Mouse (Mus musculus) frontal cortex, postnatal 14 days (tissue): Measurements from ENCODE around the gene Cyp17a1.

Source experiments
- DNase-seq, 2 experiments: peaks; one replicate each; pipeline ENCODE4 v3.0.0; 2022; ENCODE audit warnings: low spot score in 2 of 2

Cyp17a1 gene

GRCm38 (mm10) chr19:46642136-46642753 lies 30.7 kb downstream of the Cyp17a1 start:
- no peak for DNase-seq

DNA sequence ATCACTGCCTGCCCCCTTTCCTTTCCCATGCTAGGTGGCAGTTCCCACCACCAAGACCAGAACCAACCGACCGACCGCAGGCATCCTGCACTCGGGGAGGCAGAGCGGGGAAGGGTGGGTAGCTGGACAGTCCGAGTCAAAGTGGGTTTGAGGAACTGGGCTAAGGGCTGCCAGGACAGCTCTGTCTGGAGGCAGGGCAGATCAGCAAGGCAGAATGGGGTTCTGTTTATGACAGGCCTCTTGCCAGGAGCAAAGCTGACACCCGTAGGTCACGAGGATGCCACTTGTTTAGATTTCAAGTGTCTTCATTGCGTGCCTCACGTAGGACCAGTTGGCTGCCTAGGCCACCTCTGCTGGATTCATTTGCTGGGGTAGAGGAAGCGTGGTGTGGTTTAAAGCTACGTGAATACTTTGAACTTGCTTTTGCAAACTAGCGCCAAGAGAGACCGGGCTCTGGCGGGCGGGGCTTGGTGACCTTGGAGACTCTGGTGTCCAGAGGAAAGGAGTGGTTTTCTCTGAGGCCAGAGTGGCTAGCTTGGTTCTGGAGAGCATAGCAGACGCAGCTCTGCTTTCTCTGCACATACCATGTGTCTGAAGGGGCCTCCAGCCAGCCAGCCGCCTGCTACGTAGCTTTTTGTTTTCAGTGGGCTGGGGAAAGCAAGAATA lies 31.4 kb downstream of the Cyp17a1 start:
- no peak for DNase-seq

- DNase-seq: no peak
Observed at GRCm38 (mm10) chr19:46640780-46641179, 32.2 kb downstream of the Cyp17a1 start.

DNA sequence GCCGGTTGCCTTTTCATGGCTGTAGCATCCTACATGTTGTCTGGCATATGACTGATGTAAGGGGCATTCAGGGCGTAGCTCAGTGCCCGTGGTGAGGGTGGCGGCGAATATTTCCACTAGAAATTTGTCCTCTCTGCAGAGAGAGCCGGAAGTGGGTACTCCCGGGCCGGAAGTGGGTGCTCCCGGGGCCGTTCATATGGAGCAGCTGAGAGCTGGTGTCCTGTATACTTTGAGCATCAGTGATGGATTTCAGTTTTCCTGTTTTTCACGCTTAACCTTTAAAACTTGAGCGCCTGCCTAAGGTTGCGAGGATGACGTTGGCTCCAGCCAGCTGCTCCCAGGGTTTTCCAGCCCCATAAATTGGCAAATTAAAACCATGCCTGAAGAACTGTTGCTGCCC lies 33.5 kb downstream of the Cyp17a1 start:
- no peak for DNase-seq

- DNase-seq: no peak
Observed at GRCm38 (mm10) chr19:46639053-46639452, 33.9 kb downstream of the Cyp17a1 start.

- no peak for DNase-seq
Observed at GRCm38 (mm10) chr19:46637598-46637997, 35.4 kb downstream of the Cyp17a1 start.

DNA sequence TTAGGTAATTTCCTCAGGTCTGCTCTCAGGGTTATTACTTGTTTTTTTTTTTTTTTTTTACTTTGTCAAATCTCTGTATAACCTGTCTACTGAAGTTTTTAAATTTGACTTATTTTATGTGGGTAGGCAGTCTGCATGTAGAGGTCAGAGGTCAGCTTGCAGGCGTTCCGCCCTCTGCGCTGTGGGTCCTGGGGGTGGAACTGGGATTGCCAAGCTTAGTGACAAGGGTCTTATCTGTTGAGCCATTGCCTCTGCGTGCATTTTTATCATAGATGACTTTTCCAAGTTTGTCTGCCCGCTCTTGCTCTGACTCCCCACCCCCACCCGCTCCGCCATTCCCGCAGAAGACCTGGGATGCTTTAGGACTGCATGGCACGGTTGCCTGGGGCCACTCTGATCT lies 37.2 kb downstream of the Cyp17a1 start:
- DNase-seq: no peak

DNA sequence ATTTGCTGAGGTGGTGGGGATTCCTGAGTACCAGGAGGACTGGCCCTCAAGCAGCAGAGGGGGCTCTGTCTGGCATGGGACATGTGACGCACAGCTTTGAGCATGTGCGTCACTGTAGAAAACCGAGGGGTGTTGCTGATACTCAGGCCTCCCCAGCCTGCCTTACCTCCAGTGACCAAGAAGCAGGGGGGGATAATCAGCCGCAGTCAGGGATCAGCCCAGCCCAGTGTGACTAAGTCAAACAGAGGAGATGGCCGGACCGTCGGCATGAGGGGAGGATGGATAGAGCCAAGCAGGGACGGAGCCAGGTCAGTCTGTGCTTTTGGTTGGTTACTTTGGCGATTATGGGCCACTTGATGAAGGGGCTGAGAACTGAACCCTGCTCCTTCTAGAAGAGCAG lies 41.3 kb downstream of the Cyp17a1 start:
- no peak for DNase-seq

- DNase-seq: no peak
Observed at GRCm38 (mm10) chr19:46629807-46630206, 43.2 kb downstream of the Cyp17a1 start.

DNA sequence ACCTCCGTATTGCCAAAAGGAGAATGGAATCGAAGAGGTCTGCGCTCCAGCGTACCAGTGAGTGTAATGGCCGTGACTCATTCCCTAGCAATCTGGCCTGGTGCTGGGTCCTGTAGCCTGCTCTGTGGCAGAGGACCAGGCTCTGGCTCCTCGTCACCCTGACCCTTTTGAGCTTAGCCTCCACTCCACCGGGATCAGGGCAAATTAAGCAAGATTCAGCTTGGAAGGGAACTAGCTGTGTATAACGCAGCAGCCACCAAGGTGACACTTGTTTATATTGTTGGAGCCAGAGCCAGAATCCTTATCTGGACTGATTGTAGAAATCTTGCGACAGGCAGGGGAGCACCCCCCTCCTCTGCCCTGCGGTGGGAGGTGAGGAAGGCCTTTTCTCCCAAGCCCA lies 44.6 kb downstream of the Cyp17a1 start:
- no peak for DNase-seq

- DNase-seq: no peak
Observed at GRCm38 (mm10) chr19:46625519-46625918, 47.5 kb downstream of the Cyp17a1 start.

DNA sequence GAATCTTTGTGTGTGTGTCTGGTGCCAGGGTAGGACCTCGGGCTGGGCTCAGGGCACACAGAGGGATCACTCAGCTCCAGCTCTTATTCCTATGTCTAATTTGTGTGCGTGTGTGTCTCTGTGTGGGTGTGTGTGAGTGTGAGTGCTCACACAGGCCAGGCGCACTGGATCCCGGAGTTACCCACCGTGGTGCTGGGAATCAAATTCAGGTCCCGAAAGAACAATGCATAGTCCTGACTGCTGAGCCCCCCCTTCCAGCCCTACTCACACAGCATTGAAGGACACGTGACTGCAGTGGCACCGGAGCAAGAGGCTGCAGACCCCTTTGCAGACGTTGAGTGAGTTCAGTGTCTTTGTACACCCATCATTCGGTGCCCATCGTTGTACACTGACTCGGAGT lies 48.0 kb downstream of the Cyp17a1 start:
- no peak for DNase-seq

GRCm38 (mm10) chr19:46623790-46624772 lies 48.9 kb downstream of the Cyp17a1 start:
- DNase-seq: no peak

DNA sequence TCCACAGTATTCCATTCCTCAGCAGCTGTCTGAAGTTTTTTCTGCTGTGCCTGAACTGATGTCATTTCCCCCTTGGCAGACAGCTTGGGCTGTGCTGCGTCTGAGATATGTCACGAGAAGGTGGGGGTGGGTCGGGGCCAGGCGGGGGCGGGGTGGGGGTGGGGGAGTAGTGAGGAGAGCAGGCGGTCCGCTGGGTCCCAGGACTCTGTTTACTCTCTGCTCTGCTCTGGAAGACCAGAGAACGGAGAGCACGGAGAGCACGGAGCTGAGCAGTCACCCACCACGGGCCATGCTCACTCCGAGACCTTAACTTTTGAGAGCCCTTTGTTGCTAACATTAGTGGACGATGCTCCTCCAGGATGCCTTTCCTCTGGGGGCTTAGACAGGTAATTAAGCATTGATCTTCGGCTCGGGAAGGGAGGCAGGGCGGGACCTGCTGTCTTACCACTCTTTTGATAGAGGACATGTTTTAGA lies 49.7 kb downstream of the Cyp17a1 start:
- DNase-seq: no peak

- DNase-seq: no peak
Observed at GRCm38 (mm10) chr19:46622659-46623193, 50.2 kb downstream of the Cyp17a1 start.

GRCm38 (mm10) chr19:46621236-46622183 lies 51.5 kb downstream of the Cyp17a1 start:
- no peak for DNase-seq

DNA sequence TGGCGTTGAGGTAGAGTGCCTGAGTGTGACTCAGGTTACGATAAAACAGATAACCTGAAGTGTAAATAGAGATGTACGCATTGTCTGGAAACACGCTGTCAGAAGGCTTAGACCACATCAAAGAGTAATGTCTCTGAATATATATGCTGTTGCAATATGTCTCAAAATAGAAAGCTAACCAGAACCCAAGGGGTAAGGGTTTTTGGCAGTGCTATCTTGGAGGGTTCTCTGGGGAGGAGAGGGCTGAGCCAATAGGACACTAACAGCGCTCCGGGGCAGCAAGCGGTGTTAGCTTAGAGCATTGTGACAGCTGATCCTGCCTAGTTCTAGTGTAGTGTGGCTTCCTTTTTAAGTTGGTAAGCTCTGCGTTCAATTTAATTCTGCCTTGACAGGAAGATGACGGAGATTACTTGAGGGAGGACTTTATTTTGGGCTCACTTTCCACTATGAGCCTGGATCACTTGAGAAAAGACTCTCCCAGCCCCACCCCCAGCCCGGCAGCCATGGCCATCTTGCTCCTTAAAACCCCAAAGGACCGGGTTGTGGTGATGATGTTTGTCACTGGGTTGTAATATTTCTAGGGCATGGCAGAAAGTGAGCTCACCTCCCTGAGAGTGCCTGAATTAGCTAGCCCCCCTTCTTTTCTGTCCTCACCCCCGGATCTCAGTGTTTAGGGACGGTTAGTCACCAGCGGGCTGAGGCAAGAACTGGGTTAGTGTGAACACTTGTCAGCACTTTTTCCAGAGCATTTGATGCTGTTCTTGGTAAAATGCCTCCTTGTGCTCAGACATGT lies 52.8 kb downstream of the Cyp17a1 start:
- DNase-seq: no peak

- no peak for DNase-seq
Observed at GRCm38 (mm10) chr19:46619518-46619917, 53.5 kb downstream of the Cyp17a1 start.

- no peak for DNase-seq
Observed at GRCm38 (mm10) chr19:46619001-46619400, 54.0 kb downstream of the Cyp17a1 start.

DNA sequence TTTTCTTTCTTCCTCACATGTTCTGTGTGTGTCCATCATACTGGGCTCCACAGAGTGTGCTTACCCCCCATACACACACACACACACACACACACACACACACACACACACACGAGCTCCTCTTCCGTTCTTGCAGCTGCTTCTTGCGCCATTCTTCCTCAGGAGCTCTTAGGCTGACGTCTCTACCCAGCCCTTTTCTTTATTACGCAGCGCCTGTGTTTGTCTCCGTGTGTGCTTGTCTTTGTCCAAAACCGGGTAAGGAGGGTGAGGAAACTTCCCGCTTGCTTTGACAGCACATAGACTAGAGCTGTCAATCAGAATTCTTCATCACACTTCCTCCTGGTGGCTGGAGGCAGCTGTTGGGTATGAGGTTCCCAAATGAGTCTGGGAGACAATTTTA lies 54.6 kb downstream of the Cyp17a1 start:
- DNase-seq: no peak
